Mouse (Mus musculus) bone marrow macrophage, adult 2 months (primary cell): Measurements from ENCODE around the gene Agtpbp1. TPM values are rescaled to one million over a fixed set of nuclear protein-coding genes. Genes with fewer than 3 reads are reported as not detected.
A peak's percentile ranks its signal among the peaks of the same experiment; 100 is the strongest.

Experiments
- H3K27ac ChIP-seq: 2 replicates; pipeline ENCODE4 v1.5.1; 2012; ENCODE audit warnings: low read depth, low read length; ENCODE audit not compliant: insufficient read depth
- H3K4me1 ChIP-seq: 2 replicates; pipeline ENCODE4 v1.6.1; 2012; ENCODE audit warnings: low read length; ENCODE audit not compliant: control insufficient read depth, insufficient read depth
- H3K4me3 ChIP-seq: 2 replicates; pipeline ENCODE4 v1.5.1; 2012; ENCODE audit warnings: mild to moderate bottlenecking, low read length, moderate library complexity; ENCODE audit not compliant: insufficient read depth
- CTCF ChIP-seq: IDR thresholded peaks from 2 replicates; pipeline ENCODE4 v1.5.1; 2012; ENCODE audit warnings: low read depth, mild to moderate bottlenecking, low read length, moderate library complexity
- POLR2A ChIP-seq: IDR thresholded peaks from 2 replicates; pipeline ENCODE4 v1.6.1; 2012; ENCODE audit warnings: mild to moderate bottlenecking, low read depth, low read length, borderline replicate concordance
- polyA plus RNA-seq: library from polyadenylated mRNA; stranded (reverse); fragments of >200 nt; gene quantifications from 2 replicates; pipeline ENCODE4 v1.2.4, GENCODE M21; 2012; ENCODE audit not compliant: missing spikeins, insufficient read depth, insufficient read length

Agtpbp1 gene
- polyA plus RNA-seq, 1 experiment, result 50.6 TPM

GRCm38 (mm10) chr13:59556670-59557069 lies 28.4 kb downstream of the Agtpbp1 start:
- Histone ChIP-seq H3K27ac (peak overlapping the region; percentile 53), H3K4me3 (peak overlapping the region; percentile 87), H3K4me1 (peaks cover 36% of the 10 kb centered on the region)
- TF ChIP-seq CTCF (no peak), POLR2A (no peak)

- Histone ChIP-seq H3K4me1 (peaks cover 34% of the 10 kb centered on the region), H3K27ac (no peak overlapping the region), H3K4me3 (no peak overlapping the region; the same call in 1 of the 2 replicates)
- TF ChIP-seq POLR2A, result no peak
- no peak for TF ChIP-seq CTCF
Measured at GRCm38 (mm10) chr13:59555613-59556192, 29.3 kb downstream of the Agtpbp1 start.

- Histone ChIP-seq H3K4me3 (no peak overlapping the region), H3K4me1 (peaks cover 33% of the 10 kb centered on the region), H3K27ac (no peak overlapping the region)
- TF ChIP-seq CTCF (no peak), POLR2A (no peak)
Measured at GRCm38 (mm10) chr13:59554772-59555505, 30.1 kb downstream of the Agtpbp1 start.

GRCm38 (mm10) chr13:59552751-59553150 lies 32.3 kb downstream of the Agtpbp1 start:
- Histone ChIP-seq H3K4me3 (no peak overlapping the region), H3K27ac (no peak overlapping the region), H3K4me1 (peaks cover 15% of the 10 kb centered on the region)
- TF ChIP-seq POLR2A, result no peak
- no peak for TF ChIP-seq CTCF

GRCm38 (mm10) chr13:59552286-59552685 lies 32.7 kb downstream of the Agtpbp1 start:
- H3K27ac ChIP-seq, result no peak overlapping the region
- TF ChIP-seq POLR2A (no peak), CTCF (no peak)
- H3K4me1 ChIP-seq, result peaks cover 18% of the 10 kb centered on the region
- no peak overlapping the region for H3K4me3 ChIP-seq

GRCm38 (mm10) chr13:59549318-59549798 lies 35.7 kb downstream of the Agtpbp1 start:
- no peak for TF ChIP-seq POLR2A
- no peak for TF ChIP-seq CTCF
- no peak overlapping the region for H3K4me3 ChIP-seq
- H3K4me1 ChIP-seq, result peaks cover 14% of the 10 kb centered on the region
- no peak overlapping the region for H3K27ac ChIP-seq

- H3K4me1 ChIP-seq, result peaks cover 14% of the 10 kb centered on the region
- no peak overlapping the region for H3K27ac ChIP-seq
- H3K4me3 ChIP-seq, result no peak overlapping the region
- TF ChIP-seq CTCF (no peak), POLR2A (no peak)
Measured at GRCm38 (mm10) chr13:59547716-59548115, 37.3 kb downstream of the Agtpbp1 start.

GRCm38 (mm10) chr13:59547091-59547490 lies 37.9 kb downstream of the Agtpbp1 start:
- no peak overlapping the region for H3K27ac ChIP-seq
- TF ChIP-seq CTCF, result no peak
- TF ChIP-seq POLR2A, result no peak

GRCm38 (mm10) chr13:59542411-59542810 lies 42.6 kb downstream of the Agtpbp1 start:
- H3K27ac ChIP-seq, result no peak overlapping the region
- H3K4me1 ChIP-seq, result peaks cover 11% of the 10 kb centered on the region
- TF ChIP-seq CTCF (no peak), POLR2A (no peak)
- no peak overlapping the region for H3K4me3 ChIP-seq

More at GRCm38 (mm10) chr13:59547091-59547490, 37.9 kb downstream of the Agtpbp1 start:
- Histone ChIP-seq H3K4me1 (peaks cover 14% of the 10 kb centered on the region), H3K4me3 (no peak overlapping the region)

- Histone ChIP-seq H3K4me1 (no peaks in the 10 kb centered on the region), H3K27ac (no peak overlapping the region), H3K4me3 (no peak overlapping the region)
- TF ChIP-seq POLR2A, result no peak
- TF ChIP-seq CTCF, result no peak
Measured at GRCm38 (mm10) chr13:59540030-59540429, 45.0 kb downstream of the Agtpbp1 start.
